Mouse (Mus musculus): ENCODE measurements around the gene Scgb1c1. TPM values are rescaled to one million over a fixed set of nuclear protein-coding genes. Genes with fewer than 3 reads are reported as not detected.

The Scgb1c1 gene
- polyA plus RNA-seq, 1 experiment from 2014 or later: not detected

DNA sequence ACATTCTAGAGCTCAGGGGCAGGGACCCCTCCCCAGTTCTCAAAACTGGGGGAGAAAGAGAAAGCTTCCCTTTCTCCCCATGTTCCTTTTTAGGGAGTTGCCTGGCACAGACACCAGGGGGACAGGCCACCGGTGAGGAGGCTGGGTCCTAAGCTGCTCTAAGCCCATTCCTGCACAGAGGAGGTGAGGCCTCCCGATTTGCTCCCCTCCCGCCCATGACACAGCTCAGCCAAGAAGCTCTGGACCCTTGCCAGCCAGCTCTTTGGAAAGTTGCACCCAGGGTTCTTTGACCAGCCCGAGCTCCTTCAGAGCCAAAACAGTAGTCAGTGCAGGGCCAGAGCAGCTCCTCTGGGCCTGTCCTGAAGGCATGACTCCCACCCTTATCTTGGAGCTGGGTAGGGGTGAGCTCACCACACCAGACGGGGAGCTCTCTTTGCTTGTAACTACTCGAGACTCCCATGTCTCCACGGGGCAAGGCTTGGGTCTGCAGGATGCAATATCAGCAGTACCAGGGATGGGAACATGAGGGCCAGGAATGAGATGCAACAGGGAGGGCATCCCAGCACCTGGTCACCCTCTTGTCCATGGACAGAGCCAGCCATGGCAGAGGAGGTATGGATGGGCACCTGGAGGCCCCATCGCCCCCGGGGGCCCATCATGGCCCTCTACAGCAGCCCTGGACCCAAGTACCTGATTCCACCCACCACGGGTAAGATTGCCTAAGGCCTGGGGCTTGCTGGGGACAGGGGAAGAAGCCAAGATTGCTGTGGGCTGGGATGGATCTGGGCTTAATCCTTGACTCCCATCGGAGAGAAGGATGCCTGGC is 2.6 kb downstream of the Scgb1c1 start, which contains the start of gene Odf3:
TSS of gene Odf3 (plus strand) at position 51 of the 826 bp plus-strand sequence.
- 65% methylated on average over 11 of the region's 11 CpGs for WGBS
- Histone ChIP-seq H3K4me1 (peaks cover 7% of the 10 kb centered on the region; the same call in 1 of the 2 replicates), H3K27ac (no peak within 1 kb of the TSS; the same call in 1 of the 2 replicates), H3K36me3 (peaks cover 18% of the 10 kb centered on the region), H3K9me3 (no peaks in the 10 kb centered on the region), H3K27me3 (peaks cover 23% of the 10 kb centered on the region), H3K4me2 (replicated peaks) (no peak within 1 kb of the TSS), H3K4me3 (no peak within 1 kb of the TSS), H3K9ac (peak within 1 kb of the TSS; percentile 2; the same call in 1 of the 2 replicates)
- ATAC-seq (ENCODE audit: low FRiP score, low read depth): no peak

DNA sequence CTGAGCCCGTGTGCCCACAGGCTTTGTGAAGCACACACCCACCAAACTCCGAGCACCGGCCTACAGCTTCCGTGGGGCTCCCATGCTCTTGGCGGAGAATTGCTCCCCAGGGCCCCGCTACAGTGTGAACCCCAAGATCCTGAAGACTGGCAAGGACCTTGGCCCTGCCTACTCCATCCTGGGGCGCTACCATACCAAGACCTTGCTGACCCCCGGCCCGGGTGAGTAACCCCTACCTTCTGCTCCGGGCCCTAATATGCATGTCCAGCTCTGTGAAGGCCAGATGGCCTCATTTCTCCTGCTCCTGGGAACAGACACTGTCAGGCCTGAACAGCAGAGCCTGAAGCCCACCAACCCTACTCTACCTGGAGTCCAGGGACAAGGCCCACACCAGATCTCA is 3.2 kb downstream of the Scgb1c1 start:
- Histone ChIP-seq H3K4me2 (replicated peaks) (no peak overlapping the region), H3K27me3 (peaks cover 17% of the 10 kb centered on the region), H3K27ac (no peak overlapping the region), H3K9me3 (no peaks in the 10 kb centered on the region), H3K4me3 (no peak overlapping the region), H3K9ac (no peak overlapping the region), H3K36me3 (peaks cover 24% of the 10 kb centered on the region), H3K4me1 (peaks cover 7% of the 10 kb centered on the region; the same call in 1 of the 2 replicates)
- WGBS: 93% methylated on average over 10 of the region's 10 CpGs
- no peak for ATAC-seq (ENCODE audit: low FRiP score, low read depth)

DNA sequence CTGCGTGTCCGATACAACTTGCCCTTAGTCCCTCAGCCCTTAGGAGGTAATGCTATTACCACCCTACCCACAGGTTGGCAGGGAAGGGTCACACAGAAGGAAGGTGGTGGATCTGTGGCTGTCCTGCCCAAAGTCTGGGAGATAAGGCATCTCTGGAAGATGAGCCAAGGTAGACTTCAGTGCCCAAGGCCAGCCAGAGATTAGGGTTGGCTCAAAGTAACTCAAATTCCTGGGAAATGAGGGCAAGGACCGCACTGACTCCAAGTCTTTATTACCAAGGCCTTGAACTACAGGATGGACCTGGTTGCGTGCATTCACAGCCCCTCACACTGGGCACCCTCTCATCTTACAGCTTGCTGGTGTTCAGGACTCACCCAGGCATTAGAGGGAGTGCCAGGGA is 6.6 kb downstream of the Scgb1c1 start:
- H3K4me1 ChIP-seq: peaks cover 14% of the 10 kb centered on the region
- no peak overlapping the region for H3K27ac ChIP-seq
- peaks cover 5% of the 10 kb centered on the region; the same call in 1 of the 2 replicates for H3K27me3 ChIP-seq
- H3K4me2 ChIP-seq (replicated peaks): no peak overlapping the region
- no peak for ATAC-seq (ENCODE audit: low FRiP score, low read depth)
- H3K4me3 ChIP-seq: no peak overlapping the region
- 97% methylated on average over 4 of the region's 4 CpGs for WGBS
- no peak overlapping the region for H3K9ac ChIP-seq
- H3K36me3 ChIP-seq: peaks cover 36% of the 10 kb centered on the region
- no peaks in the 10 kb centered on the region for H3K9me3 ChIP-seq

DNA sequence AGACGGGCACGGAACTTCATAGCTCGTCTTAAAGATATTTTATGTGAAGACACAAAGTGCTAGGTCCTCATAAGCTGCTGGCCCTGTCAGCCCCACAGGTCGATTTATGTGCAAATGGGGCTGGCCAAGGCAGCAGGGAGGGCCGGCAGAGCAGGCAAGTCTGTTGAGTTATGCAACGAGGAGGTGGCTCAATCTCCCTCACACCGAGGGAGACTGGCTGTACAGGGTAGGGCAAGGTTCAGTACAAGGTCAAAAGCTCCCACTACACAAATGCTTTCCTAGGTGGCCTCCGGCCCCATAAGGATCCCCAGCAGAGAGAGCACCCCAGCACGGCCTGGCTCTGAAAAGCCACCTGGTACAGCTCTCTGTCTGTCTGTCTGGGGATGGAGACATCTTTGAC is 8.0 kb downstream of the Scgb1c1 start:
- no peak for ATAC-seq (ENCODE audit: low FRiP score, low read depth)
- peaks cover 36% of the 10 kb centered on the region for H3K36me3 ChIP-seq

GRCm38 (mm10) chr7:140854483-140854882 is 9.1 kb downstream of the Scgb1c1 start:
- Histone ChIP-seq H3K4me1 (peaks cover 28% of the 10 kb centered on the region), H3K36me3 (peaks cover 47% of the 10 kb centered on the region), H3K27ac (no peak overlapping the region), H3K4me3 (peak overlapping the region; percentile 88; the same call in 1 of the 2 replicates), H3K27me3 (no peaks in the 10 kb centered on the region), H3K9ac (no peak overlapping the region), H3K9me3 (no peaks in the 10 kb centered on the region), H3K4me2 (replicated peaks) (peak overlapping the region; percentile 100)
- ATAC-seq (ENCODE audit: low FRiP score, low read depth): no peak
- WGBS: 93% methylated on average over 18 of the region's 18 CpGs

More for the DNA sequence above, 8.0 kb downstream of the Scgb1c1 start:
- H3K4me1 ChIP-seq: peaks cover 20% of the 10 kb centered on the region
- no peaks in the 10 kb centered on the region for H3K9me3 ChIP-seq
- H3K27me3 ChIP-seq: no peaks in the 10 kb centered on the region
- 81% methylated on average over 9 of the region's 9 CpGs for WGBS
- H3K9ac ChIP-seq: no peak overlapping the region
- no peak overlapping the region for H3K27ac ChIP-seq
- no peak overlapping the region for H3K4me3 ChIP-seq
- no peak overlapping the region for H3K4me2 ChIP-seq (replicated peaks)

GRCm38 (mm10) chr7:140855181-140855580 is 9.8 kb downstream of the Scgb1c1 start:
- Histone ChIP-seq H3K4me2 (replicated peaks) (peak overlapping the region; percentile 100), H3K27ac (0 out of 2 replicates have a peak overlapping the region, but pooled peaks have one; percentile 83), H3K27me3 (no peaks in the 10 kb centered on the region), H3K4me3 (peak overlapping the region; percentile 88), H3K9ac (peak overlapping the region; percentile 87), H3K4me1 (peaks cover 28% of the 10 kb centered on the region), H3K36me3 (peaks cover 54% of the 10 kb centered on the region), H3K9me3 (no peaks in the 10 kb centered on the region)
- WGBS: 69% methylated on average over 9 of the region's 9 CpGs
- no peak for ATAC-seq (ENCODE audit: low FRiP score, low read depth)

DNA sequence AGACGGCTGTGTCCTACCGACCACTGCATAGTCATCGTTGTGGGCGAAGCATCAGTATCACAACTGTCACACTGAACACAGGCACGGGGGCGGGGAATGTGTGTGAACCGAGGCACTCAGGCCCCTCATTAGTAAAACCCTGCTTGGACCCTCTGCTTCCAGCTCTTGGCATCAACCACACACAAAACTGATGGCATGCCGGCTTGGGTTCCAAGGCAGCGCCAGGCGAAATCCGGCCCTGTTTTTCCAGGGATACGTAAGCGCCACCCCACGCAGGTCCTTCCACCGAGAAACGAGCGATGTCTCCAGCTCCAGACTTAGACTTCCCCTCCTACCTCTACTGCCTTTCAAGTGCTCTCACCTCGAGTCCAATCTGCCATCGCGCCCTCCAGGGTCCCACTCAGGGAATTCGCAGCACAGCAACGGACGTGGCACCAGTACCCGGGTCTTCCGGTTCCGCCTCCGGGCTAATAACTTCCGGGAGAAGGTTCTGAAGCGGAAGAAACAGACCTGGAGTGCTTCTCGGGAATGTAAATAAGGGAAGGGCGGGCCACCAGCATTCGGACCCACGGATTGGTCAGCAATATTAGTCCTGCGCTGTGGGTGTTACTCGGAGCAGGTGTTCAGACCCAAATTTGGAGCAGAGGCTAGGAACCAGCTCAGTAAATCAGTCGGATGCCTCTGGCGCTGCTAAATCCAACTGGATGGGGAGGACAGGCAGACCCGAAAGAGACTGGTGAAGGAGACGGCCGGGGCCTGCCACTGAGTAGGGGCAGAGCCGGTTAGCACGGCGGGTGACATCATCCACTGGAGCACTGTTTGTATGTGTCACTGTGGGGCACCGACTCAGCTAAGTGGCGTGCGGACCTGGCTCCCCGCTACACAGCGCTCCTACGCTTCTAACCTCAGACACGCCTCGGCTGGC is 10.8 kb downstream of the Scgb1c1 start, which contains the start of gene Gm45785:
TSS of gene Gm45785 (minus strand) at position 472 of the 925 bp plus-strand sequence.
- Histone ChIP-seq H3K27ac (peak within 1 kb of the TSS; percentile 83), H3K9me3 (no peaks in the 10 kb centered on the region), H3K4me1 (peaks cover 28% of the 10 kb centered on the region), H3K4me3 (peak within 1 kb of the TSS; percentile 88), H3K9ac (peak within 1 kb of the TSS; percentile 87), H3K4me2 (replicated peaks) (peak within 1 kb of the TSS; percentile 100), H3K36me3 (peaks cover 62% of the 10 kb centered on the region), H3K27me3 (no peaks in the 10 kb centered on the region)
- ATAC-seq (ENCODE audit: low FRiP score, low read depth): peak; percentile 77
- 1% methylated on average over 51 of the region's 51 CpGs for WGBS

DNA sequence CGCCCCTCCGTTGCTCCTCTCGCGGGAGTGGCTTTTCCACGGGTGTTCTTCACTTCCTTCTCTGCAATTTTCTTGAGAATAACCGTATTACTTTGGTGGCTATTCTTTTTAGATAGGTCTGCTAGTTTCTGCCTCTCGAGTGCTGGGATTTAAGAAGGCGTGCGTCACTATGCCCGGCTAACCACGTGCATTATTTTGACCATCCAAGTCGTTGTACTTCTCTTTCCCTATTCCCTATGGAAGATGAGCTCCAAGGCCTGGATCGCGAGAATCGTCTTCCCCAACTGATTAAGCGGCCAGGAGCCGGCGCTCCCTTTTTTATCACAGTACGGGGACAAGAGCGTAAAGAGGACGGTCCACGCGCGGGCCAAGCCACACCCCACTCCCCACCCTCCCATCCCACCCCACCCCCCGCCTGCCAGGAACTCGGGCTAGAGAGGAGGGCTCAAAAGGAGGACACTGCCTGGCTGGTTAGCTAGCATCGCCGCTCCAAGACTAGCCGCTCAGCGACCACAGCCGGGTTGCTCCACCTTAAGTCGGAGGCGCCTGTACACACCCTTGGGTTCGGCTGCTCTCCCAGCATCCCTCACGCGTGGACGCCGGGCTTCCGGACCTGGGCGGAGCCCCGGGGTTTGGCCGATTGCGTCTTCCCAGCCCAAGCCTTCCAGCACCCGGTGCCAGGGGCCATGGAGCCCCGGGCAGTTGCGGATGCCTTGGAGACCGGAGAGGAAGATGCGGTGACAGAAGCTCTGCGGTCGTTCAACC is 11.6 kb downstream of the Scgb1c1 start, which contains the start of gene Ric8a:
TSS of gene Ric8a (plus strand) at position 173 of the 765 bp plus-strand sequence.
- peak within 1 kb of the TSS; percentile 88 for H3K4me3 ChIP-seq
- under 1% methylated on average over 50 of the region's 50 CpGs for WGBS
- peaks cover 63% of the 10 kb centered on the region for H3K36me3 ChIP-seq
- no peaks in the 10 kb centered on the region for H3K9me3 ChIP-seq
- peak within 1 kb of the TSS; percentile 83 for H3K27ac ChIP-seq
- no peaks in the 10 kb centered on the region for H3K27me3 ChIP-seq
- H3K4me1 ChIP-seq: peaks cover 28% of the 10 kb centered on the region
- H3K4me2 ChIP-seq (replicated peaks): peak within 1 kb of the TSS; percentile 100
- H3K9ac ChIP-seq: peak within 1 kb of the TSS; percentile 87
- ATAC-seq (ENCODE audit: low FRiP score, low read depth): peak; percentile 80

DNA sequence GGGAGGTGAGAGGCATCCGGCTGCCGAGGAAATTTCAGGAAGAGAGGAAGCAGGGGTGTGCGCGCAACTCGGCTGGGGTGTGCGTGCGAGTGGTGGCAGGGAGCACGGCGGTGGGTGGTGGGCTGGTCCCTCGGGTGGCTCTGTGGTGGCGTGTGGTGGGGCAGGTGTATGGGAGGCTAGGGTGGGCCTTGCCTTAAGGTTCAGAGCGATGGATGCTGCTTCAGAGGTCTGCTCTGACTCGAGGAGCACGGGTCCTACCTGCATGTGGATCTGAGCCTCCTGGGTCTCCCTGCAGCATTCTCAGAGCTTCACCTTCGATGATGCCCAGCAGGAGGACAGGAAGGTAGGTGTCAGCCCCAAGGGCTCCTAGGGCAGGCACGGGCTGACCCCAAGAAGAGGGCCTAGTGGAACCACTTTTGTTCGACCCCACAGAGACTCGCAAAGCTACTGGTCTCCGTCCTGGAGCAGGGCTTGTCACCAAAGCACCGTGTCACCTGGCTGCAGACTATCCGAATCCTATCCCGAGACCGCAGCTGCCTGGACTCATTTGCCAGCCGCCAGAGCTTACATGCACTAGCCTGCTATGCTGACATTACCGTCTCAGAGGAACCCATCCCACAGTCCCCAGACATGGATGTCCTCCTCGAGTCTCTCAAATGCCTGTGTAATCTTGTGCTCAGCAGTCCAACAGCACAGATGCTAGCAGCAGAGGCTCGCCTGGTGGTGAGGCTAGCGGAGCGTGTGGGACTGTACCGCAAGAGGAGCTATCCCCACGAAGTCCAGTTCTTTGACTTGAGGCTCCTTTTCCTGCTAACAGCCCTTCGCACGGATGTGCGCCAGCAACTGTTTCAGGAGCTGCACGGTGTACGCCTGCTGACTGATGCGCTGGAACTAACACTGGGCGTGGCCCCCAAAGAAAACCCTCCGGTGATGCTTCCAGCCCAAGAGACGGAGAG is 12.5 kb downstream of the Scgb1c1 start, which contains the start of gene Bet1l:
TSS of gene Bet1l (minus strand) at position 28 of the 956 bp plus-strand sequence.
- ATAC-seq (ENCODE audit: low FRiP score, low read depth): peak; percentile 41
- Histone ChIP-seq H3K9ac (peak within 1 kb of the TSS; percentile 87), H3K27ac (peak within 1 kb of the TSS; percentile 83), H3K9me3 (no peaks in the 10 kb centered on the region), H3K4me3 (peak within 1 kb of the TSS; percentile 88), H3K27me3 (no peaks in the 10 kb centered on the region), H3K36me3 (peaks cover 63% of the 10 kb centered on the region), H3K4me2 (replicated peaks) (peak within 1 kb of the TSS; percentile 100), H3K4me1 (peaks cover 28% of the 10 kb centered on the region)
- 38% methylated on average over 40 of the region's 40 CpGs for WGBS

DNA sequence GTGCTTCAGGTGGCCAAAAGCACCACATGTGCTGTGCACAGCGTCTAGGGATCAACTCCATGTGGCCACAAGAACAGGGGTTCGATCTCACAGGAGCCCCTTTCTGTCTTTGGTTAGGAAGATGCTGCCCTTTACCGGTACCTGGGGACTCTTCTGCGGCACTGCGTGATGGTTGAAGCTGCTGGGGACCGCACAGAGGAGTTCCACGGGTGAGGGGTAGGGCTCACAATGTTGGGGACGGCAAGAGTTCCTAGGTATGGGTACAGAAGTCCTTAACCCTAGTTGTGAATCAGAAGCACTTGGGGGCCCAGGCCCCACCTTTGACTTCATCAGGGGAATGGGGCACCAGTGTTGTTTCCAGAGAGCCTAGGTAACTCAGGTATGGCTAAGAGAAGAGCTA is 13.4 kb downstream of the Scgb1c1 start:
- no peak overlapping the region for H3K27ac ChIP-seq
- no peak for ATAC-seq (ENCODE audit: low FRiP score, low read depth)
- no peaks in the 10 kb centered on the region for H3K9me3 ChIP-seq
- peak overlapping the region; percentile 88 for H3K4me3 ChIP-seq
- peak overlapping the region; percentile 100 for H3K4me2 ChIP-seq (replicated peaks)
- H3K9ac ChIP-seq: peak overlapping the region; percentile 87
- peaks cover 63% of the 10 kb centered on the region for H3K36me3 ChIP-seq
- H3K27me3 ChIP-seq: no peaks in the 10 kb centered on the region
- H3K4me1 ChIP-seq: peaks cover 28% of the 10 kb centered on the region
- WGBS: 93% methylated on average over 8 of the region's 8 CpGs

Data from limb, embryonic 13.5 days (tissue).